Mouse (Mus musculus) heart, postnatal 0 days (tissue): ENCODE data around the gene Nkx1-2.

Experiments
- CTCF ChIP-seq: IDR thresholded peaks from 2 replicates; pipeline ENCODE4 v1.5.1; 2016; ENCODE audit warnings: antibody characterized with exemption, control low read depth, low read depth
- EP300 ChIP-seq: IDR thresholded peaks from 2 replicates; pipeline ENCODE4 v1.6.1; 2016; ENCODE audit warnings: antibody characterized with exemption, low read depth

DNA sequence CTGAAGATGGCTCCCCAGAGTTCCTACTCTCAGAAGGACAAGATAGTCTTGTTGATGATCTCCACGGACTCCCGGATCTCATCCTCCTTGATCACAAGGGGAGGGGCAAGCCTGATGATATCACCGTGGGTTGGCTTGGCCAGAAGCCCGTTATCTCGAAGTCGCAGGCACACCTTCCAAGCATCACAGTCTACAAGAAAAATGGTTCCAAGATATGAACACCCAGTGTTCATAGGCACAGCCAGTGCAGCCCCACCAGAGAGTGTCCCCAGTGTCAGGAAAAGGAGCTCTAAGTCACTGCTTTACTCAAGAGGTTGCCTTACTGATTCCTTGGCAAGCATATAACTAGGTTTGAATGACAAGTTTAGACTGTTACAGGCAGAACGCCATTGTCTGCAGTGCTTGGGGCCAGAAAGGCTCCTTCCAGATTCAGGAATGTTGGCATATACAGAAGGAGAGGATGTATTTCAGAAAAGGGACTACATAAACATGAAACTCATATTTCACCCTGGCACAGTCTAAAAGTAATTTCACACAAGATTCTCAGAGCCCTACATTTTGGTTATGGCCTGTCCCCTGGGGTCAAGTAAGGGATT, 41.2 kb downstream of the Nkx1-2 start:
- TF ChIP-seq CTCF (no peak), EP300 (no peak)
